Comparison of ENCODE assay signal across 18 mouse cellular contexts in genomic region chr12:66889276-66889675, GRCm38 (mm10).
DNase-seq lines count a peak whose midpoint lies in the region; ATAC-seq lines count a peak whose summit lies in the region.
"Had no signal": no experiment of that assay in that cellular context is flagged by ENCODE, and none has a peak within 500 bp of the region (broad histone marks: within the 10 kb centered on the region; RNA-seq: fewer than 3 reads in every experiment).

No protein-coding gene starts in this region.

- no peaks in the 10 kb centered on the region for H3K36me3 ChIP-seq in forebrain, embryonic 15.5 days
- no peaks in the 10 kb centered on the region for H3K36me3 ChIP-seq in forebrain, embryonic 12.5 days (replicated peaks)
- H3K36me3 ChIP-seq: embryonic facial prominence, embryonic 12.5 days; G1E; heart, embryonic 12.5 days; hindbrain, embryonic 10.5 days; intestine, embryonic 15.5 days; kidney, embryonic 15.5 days had no signal

- H3K4me2 ChIP-seq in forebrain, embryonic 15.5 days (replicated peaks), result no peak overlapping the region
- H3K4me2 ChIP-seq in forebrain, embryonic 12.5 days, result no peak overlapping the region
- H3K4me2 ChIP-seq: embryonic facial prominence, embryonic 12.5 days; heart, embryonic 12.5 days; intestine, embryonic 15.5 days; kidney, embryonic 15.5 days had no signal

- peaks cover 18% of the 10 kb centered on the region for H3K4me1 ChIP-seq in forebrain, embryonic 15.5 days
- H3K4me1 ChIP-seq in forebrain, embryonic 12.5 days, result no peaks in the 10 kb centered on the region
- H3K4me1 ChIP-seq: embryonic facial prominence, embryonic 12.5 days; heart, embryonic 12.5 days; hindbrain, embryonic 10.5 days; intestine, embryonic 15.5 days; kidney, embryonic 15.5 days had no signal

- peak; percentile 81 for ATAC-seq in forebrain, embryonic 15.5 days (replicated peaks)
- no peak for ATAC-seq in forebrain, embryonic 12.5 days (ENCODE audit: low FRiP score)
- ATAC-seq in CD4-positive, CD25-positive, alpha-beta regulatory T cell, adult 4 months, result no peak
- ATAC-seq: intestine, embryonic 15.5 days had no signal

- peak; percentile 14 for DNase-seq in layer of hippocampus, adult 9-11 months
- no peak for DNase-seq in layer of hippocampus, postnatal 10 days (ENCODE audit: low spot score in 2 of 2)
- DNase-seq in brain, embryonic 18.5 days (ENCODE audit: low read depth, low spot score), result peak; percentile 37
- peak; percentile 50 for DNase-seq in telencephalon, adult 2 months (ENCODE audit: low read depth, low spot score)
- DNase-seq: adrenal gland, adult 8-10 months; adrenal gland, postnatal 36 days; gastrocnemius, postnatal 14 days; heart, adult 2 months; kidney, adult 2 months had no signal

- H3K4me3 ChIP-seq in forebrain, embryonic 15.5 days, result no peak overlapping the region
- no peak overlapping the region for H3K4me3 ChIP-seq in forebrain, embryonic 12.5 days (replicated peaks)
- H3K4me3 ChIP-seq: embryonic facial prominence, embryonic 12.5 days; heart, adult 2 months; heart, embryonic 12.5 days; hindbrain, embryonic 10.5 days; intestine, embryonic 15.5 days; kidney, embryonic 15.5 days had no signal

- WGBS in forebrain, embryonic 15.5 days, result 50% methylated on average over 3 of the region's 3 CpGs
- 73% methylated on average over 3 of the region's 3 CpGs for WGBS in forebrain, embryonic 12.5 days

- H3K9ac ChIP-seq in forebrain, embryonic 15.5 days (replicated peaks), result no peak overlapping the region
- H3K9ac ChIP-seq in forebrain, embryonic 12.5 days, result no peak overlapping the region
- H3K9ac ChIP-seq: embryonic facial prominence, embryonic 12.5 days; heart, embryonic 12.5 days; intestine, embryonic 15.5 days; kidney, embryonic 15.5 days had no signal

- no peaks in the 10 kb centered on the region for H3K27me3 ChIP-seq in forebrain, embryonic 15.5 days
- H3K27me3 ChIP-seq in forebrain, embryonic 12.5 days, result no peaks in the 10 kb centered on the region
- H3K27me3 ChIP-seq: embryonic facial prominence, embryonic 12.5 days; heart, embryonic 12.5 days; intestine, embryonic 15.5 days; kidney, embryonic 15.5 days had no signal

- no peak overlapping the region for H3K27ac ChIP-seq in forebrain, embryonic 15.5 days (replicated peaks)
- H3K27ac ChIP-seq in forebrain, embryonic 12.5 days, result no peak overlapping the region
- H3K27ac ChIP-seq: embryonic facial prominence, embryonic 12.5 days; heart, adult 2 months; hindbrain, embryonic 10.5 days; intestine, embryonic 15.5 days; kidney, embryonic 15.5 days had no signal

- no peaks in the 10 kb centered on the region for H3K9me3 ChIP-seq in forebrain, embryonic 15.5 days
- H3K9me3 ChIP-seq in forebrain, embryonic 12.5 days, result no peaks in the 10 kb centered on the region
- H3K9me3 ChIP-seq: embryonic facial prominence, embryonic 12.5 days; heart, embryonic 12.5 days; hindbrain, embryonic 10.5 days; intestine, embryonic 15.5 days; kidney, embryonic 15.5 days had no signal

Comparison
In these comparisons a context has a peak if more than half of its experiments do, and no peak if none do; other contexts are left out.
1. DNase-seq: peak in layer of hippocampus, adult 9-11 months (single experiment), brain, embryonic 18.5 days (single experiment) and telencephalon, adult 2 months (single experiment); none in layer of hippocampus, postnatal 10 days (0 of 2).